ENCODE assay signal across 15 mouse cellular contexts in the genomic region with DNA sequence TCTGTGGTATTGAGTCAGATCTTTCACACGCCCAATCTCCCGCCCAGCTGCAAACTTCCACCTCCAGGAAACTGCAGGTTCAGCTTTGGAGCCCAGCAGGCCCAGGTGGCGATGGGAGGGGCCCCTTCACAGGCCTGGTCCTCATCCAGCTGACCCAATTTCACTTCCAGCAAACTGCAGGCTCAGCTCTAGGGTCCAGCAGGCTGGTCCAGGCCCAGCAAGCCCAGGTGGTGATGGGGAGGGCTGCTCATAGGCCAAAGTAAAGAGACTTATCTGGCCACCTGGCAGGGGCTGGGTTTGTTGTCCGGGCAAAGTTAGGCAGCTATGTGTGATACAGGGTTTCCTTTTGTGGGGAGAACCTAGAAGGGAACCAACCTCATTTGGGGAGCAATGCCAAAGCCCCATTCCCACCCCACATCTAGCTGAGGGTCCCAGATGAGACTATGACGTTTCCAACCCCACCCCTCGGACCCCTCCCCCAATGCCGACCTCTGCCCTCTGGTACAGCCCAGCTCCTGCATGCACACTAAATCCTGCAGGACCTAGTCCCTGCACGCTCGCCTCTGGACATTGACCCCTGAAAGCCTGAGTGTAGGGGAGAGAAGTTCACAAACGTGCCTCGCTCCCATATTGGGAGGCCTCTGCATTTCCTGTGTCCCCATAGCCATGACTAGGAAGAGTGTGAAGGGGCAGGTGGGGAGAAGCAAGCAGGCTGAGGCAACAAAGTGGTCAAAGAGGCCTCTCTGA. TPM values are rescaled to one million over a fixed set of nuclear protein-coding genes. Genes with fewer than 3 reads are reported as not detected.
A peak's percentile ranks its signal among the peaks of the same experiment; 100 is the strongest.
DNase-seq lines count a peak whose midpoint lies in the region; ATAC-seq and TF ChIP-seq lines count a peak whose summit lies in the region.
"Had no signal": no experiment of that assay in that cellular context is flagged by ENCODE, and none has a peak within 500 bp of the region (broad histone marks: within the 10 kb centered on the region; RNA-seq: fewer than 3 reads in every experiment).

No protein-coding gene starts in this region.

- 65% methylated on average over 11 of the region's 11 CpGs for WGBS in hindbrain, postnatal 0 days
- WGBS in hindbrain, embryonic 14.5 days = 70% methylated on average over 11 of the region's 11 CpGs

- no peak overlapping the region for H3K27ac ChIP-seq in hindbrain, postnatal 0 days
- no peak overlapping the region for H3K27ac ChIP-seq in hindbrain, embryonic 14.5 days
- H3K27ac ChIP-seq: heart, embryonic 15.5 days had no signal

- H3K4me2 ChIP-seq in hindbrain, postnatal 0 days (ENCODE audit: low read depth, low read length) = no peak overlapping the region
- no peak overlapping the region for H3K4me2 ChIP-seq in hindbrain, embryonic 14.5 days (replicated peaks)
- H3K4me2 ChIP-seq: heart, embryonic 15.5 days had no signal

- peak; percentile 20 for DNase-seq in hindbrain, postnatal 0 days (ENCODE audit: low spot score)
- no peak for DNase-seq in hindbrain, embryonic 14.5 days (ENCODE audit: low spot score)
- peak; percentile 98 for DNase-seq in cerebellum, adult 9-11 months
- DNase-seq in kidney, postnatal 36 days = peak; percentile 74 to 76
- DNase-seq in thymus, postnatal 0 days (ENCODE audit: low spot score) = peak; percentile 48
- no peak for DNase-seq in neural tube, embryonic 10.5 days (ENCODE audit: extremely low spot score, low spot score)
- DNase-seq in frontal cortex, postnatal 36 days (ENCODE audit: low spot score in 2 of 2) = no peak
- DNase-seq: lung, postnatal 4 days; right cerebral cortex, adult 18-20 months had no signal

- no peak for ATAC-seq in hindbrain, postnatal 0 days
- ATAC-seq in hindbrain, embryonic 14.5 days (ENCODE audit: low FRiP score) = no peak
- ATAC-seq in inflammation-experienced regulatory T-cells, adult 6 months = no peak

- H3K4me1 ChIP-seq in hindbrain, postnatal 0 days (ENCODE audit: insufficient read depth, low read length) = no peaks in the 10 kb centered on the region
- no peaks in the 10 kb centered on the region for H3K4me1 ChIP-seq in hindbrain, embryonic 14.5 days (replicated peaks; ENCODE audit: control insufficient read depth, insufficient read depth, low read length)
- H3K4me1 ChIP-seq: heart, embryonic 15.5 days had no signal

- no peaks in the 10 kb centered on the region for H3K9me3 ChIP-seq in hindbrain, postnatal 0 days (ENCODE audit: low read length)
- H3K9me3 ChIP-seq in hindbrain, embryonic 14.5 days (ENCODE audit: control insufficient read depth, low read length) = no peaks in the 10 kb centered on the region
- H3K9me3 ChIP-seq: G1E; heart, embryonic 15.5 days had no signal

- no peak for TF ChIP-seq CTCF in hindbrain, postnatal 0 days (IDR thresholded peaks at IDR 0.05; ENCODE audit: low read depth)

- no peaks in the 10 kb centered on the region for H3K36me3 ChIP-seq in hindbrain, postnatal 0 days (ENCODE audit: insufficient read depth, low read length)
- H3K36me3 ChIP-seq in hindbrain, embryonic 14.5 days (replicated peaks; ENCODE audit: control insufficient read depth, insufficient read depth) = no peaks in the 10 kb centered on the region
- H3K36me3 ChIP-seq: G1E; heart, embryonic 15.5 days had no signal

- H3K9ac ChIP-seq in hindbrain, postnatal 0 days (replicated peaks; ENCODE audit: low read length) = no peak overlapping the region
- H3K9ac ChIP-seq in hindbrain, embryonic 14.5 days = no peak overlapping the region
- H3K9ac ChIP-seq: heart, embryonic 15.5 days had no signal

- H3K4me3 ChIP-seq in hindbrain, postnatal 0 days (ENCODE audit: low read length) = no peak overlapping the region
- no peak overlapping the region for H3K4me3 ChIP-seq in hindbrain, embryonic 14.5 days (replicated peaks; ENCODE audit: low read length)
- H3K4me3 ChIP-seq: heart, embryonic 15.5 days; myocyte had no signal

- no peaks in the 10 kb centered on the region for H3K27me3 ChIP-seq in hindbrain, postnatal 0 days (ENCODE audit: insufficient read depth, low read length)
- H3K27me3 ChIP-seq in hindbrain, embryonic 14.5 days (ENCODE audit: control insufficient read depth, insufficient read depth, low read length) = no peaks in the 10 kb centered on the region

RNA-seq across cellular contexts. Expression of a gene that starts 8.6 kb away (rescaled TPM):
- not detected in 2 replicates for total RNA-seq in hindbrain, postnatal 0 days (2014; rRNA removed)
- not detected in 2 replicates for polyA plus RNA-seq in hindbrain, postnatal 0 days (2015; fragmentation: Nextera tagmentation; extraction: Ambion mirVana)
- polyA plus RNA-seq in hindbrain, embryonic 14.5 days (2014; fragmentation: Nextera tagmentation; extraction: Ambion mirVana) = not detected in 2 replicates
- not detected in 2 replicates for polyA plus RNA-seq in thymus, postnatal 0 days (2015; fragmentation: Nextera tagmentation; extraction: Ambion mirVana)
- polyA plus RNA-seq in inflammation-experienced regulatory T-cells, adult 6 months (2017; shearing (Covaris generic)) = not detected
- total RNA-seq: G1E had no signal
- polyA plus RNA-seq: G1E; heart, embryonic 15.5 days; intestine, embryonic 14.5 days; myocyte; stomach, embryonic 14.5 days had no signal

RNA-seq across cellular contexts. Expression of a gene that starts 15.2 kb away (rescaled TPM):
- 1,517 and 2,498 TPM in 2 replicates for total RNA-seq in hindbrain, postnatal 0 days (2014; rRNA removed)
- 2,872 and 3,193 TPM in 2 replicates for polyA plus RNA-seq in hindbrain, postnatal 0 days (2015; fragmentation: Nextera tagmentation; extraction: Ambion mirVana)
- polyA plus RNA-seq in hindbrain, embryonic 14.5 days (2014; fragmentation: Nextera tagmentation; extraction: Ambion mirVana) = 230 and 390 TPM in 2 replicates
- 6.3 TPM in 2 replicates for polyA plus RNA-seq in thymus, postnatal 0 days (2015; fragmentation: Nextera tagmentation; extraction: Ambion mirVana)
- not detected for polyA plus RNA-seq in inflammation-experienced regulatory T-cells, adult 6 months (2017; shearing (Covaris generic))
- polyA plus RNA-seq: G1E had no signal

RNA-seq across cellular contexts. Expression of a gene that starts 15.5 kb away (rescaled TPM):
- total RNA-seq in hindbrain, postnatal 0 days (2014; rRNA removed) = 140 and 175 TPM in 2 replicates
- 93.4 and 102 TPM in 2 replicates for polyA plus RNA-seq in hindbrain, postnatal 0 days (2015; fragmentation: Nextera tagmentation; extraction: Ambion mirVana)
- polyA plus RNA-seq in hindbrain, embryonic 14.5 days (2014; fragmentation: Nextera tagmentation; extraction: Ambion mirVana) = 116 and 118 TPM in 2 replicates
- polyA plus RNA-seq in thymus, postnatal 0 days (2015; fragmentation: Nextera tagmentation; extraction: Ambion mirVana) = 44.3 and 47.2 TPM in 2 replicates
- polyA plus RNA-seq in inflammation-experienced regulatory T-cells, adult 6 months (2017; shearing (Covaris generic)) = 10 to 100 TPM; 49.1 to 88.0 (median 76.8) TPM

RNA-seq across cellular contexts. Expression of a gene that starts 16.4 kb away (rescaled TPM):
- 0.58 and 0.68 TPM in 2 replicates for total RNA-seq in hindbrain, postnatal 0 days (2014; rRNA removed)
- 6.5 and 8.0 TPM in 2 replicates for polyA plus RNA-seq in hindbrain, postnatal 0 days (2015; fragmentation: Nextera tagmentation; extraction: Ambion mirVana)
- 4.1 and 5.5 TPM in 2 replicates for polyA plus RNA-seq in hindbrain, embryonic 14.5 days (2014; fragmentation: Nextera tagmentation; extraction: Ambion mirVana)
- polyA plus RNA-seq in thymus, postnatal 0 days (2015; fragmentation: Nextera tagmentation; extraction: Ambion mirVana) = 5.6 and 6.4 TPM in 2 replicates
- polyA plus RNA-seq in inflammation-experienced regulatory T-cells, adult 6 months (2017; shearing (Covaris generic)) = 1 to 10 TPM; 2.1 to 5.1 (median 3.4) TPM

RNA-seq across cellular contexts. Expression of a gene that starts 24.2 kb away (rescaled TPM):
- total RNA-seq in hindbrain, postnatal 0 days (2014; rRNA removed) = 183 and 187 TPM in 2 replicates
- 141 and 145 TPM in 2 replicates for polyA plus RNA-seq in hindbrain, postnatal 0 days (2015; fragmentation: Nextera tagmentation; extraction: Ambion mirVana)
- 93.1 and 109 TPM in 2 replicates for polyA plus RNA-seq in hindbrain, embryonic 14.5 days (2014; fragmentation: Nextera tagmentation; extraction: Ambion mirVana)
- 72.4 and 83.3 TPM in 2 replicates for polyA plus RNA-seq in thymus, postnatal 0 days (2015; fragmentation: Nextera tagmentation; extraction: Ambion mirVana)
- 10 to 100 TPM; 70.4 to 92.1 (median 89.2) TPM for polyA plus RNA-seq in inflammation-experienced regulatory T-cells, adult 6 months (2017; shearing (Covaris generic))

Comparison
In these comparisons a context has a peak if more than half of its experiments do, and no peak if none do; other contexts are left out.
1. DNase-seq: peak in hindbrain, postnatal 0 days (single experiment), cerebellum, adult 9-11 months (single experiment), kidney, postnatal 36 days (2 of 2) and thymus, postnatal 0 days (single experiment); none in hindbrain, embryonic 14.5 days (single experiment), neural tube, embryonic 10.5 days (single experiment) and frontal cortex, postnatal 36 days (0 of 2).
2. RNA of a gene that starts 15.2 kb away (polyA plus RNA-seq): 2,872 to 3,193 TPM in hindbrain, postnatal 0 days and 230 to 390 TPM in hindbrain, embryonic 14.5 days; 6.3 TPM in thymus, postnatal 0 days and not detected in inflammation-experienced regulatory T-cells, adult 6 months; every median in the first group is over 10 times any median in the second.